Mouse (Mus musculus) limb, embryonic 14.5 days (tissue): ENCODE results near the gene Trdn. TPM values are rescaled to one million over a fixed set of nuclear protein-coding genes. Genes with fewer than 3 reads are reported as not detected.
A peak's percentile ranks its signal among the peaks of the same experiment; 100 is the strongest.

Experiments
- ATAC-seq: fragments of 200-750 bp; cut with Nextera tagmentation; 2 replicates; pipeline ENCODE4 v1.8.0; 2017; ENCODE audit warnings: low read depth, moderate number of reproducible peaks, moderate TSS enrichment; ENCODE audit not compliant: low FRiP score
- DNase-seq: peaks from one replicate; pipeline ENCODE4 v3.0.0-alpha.2; 2015; ENCODE audit warnings: low spot score
- H3K27ac ChIP-seq: fragments of 300-500 bp; sonication (generic); replicated peaks from 2 replicates; pipeline ENCODE4 v1.5.1; 2014; ENCODE audit warnings: low read depth, mild to moderate bottlenecking, low read length, moderate library complexity, mixed read lengths
- H3K27me3 ChIP-seq: fragments of 300-500 bp; sonication (generic); 2 replicates; pipeline ENCODE4 v1.6.1; 2014; ENCODE audit warnings: low read length, mixed read lengths; ENCODE audit not compliant: control insufficient read depth, insufficient read depth
- H3K36me3 ChIP-seq: fragments of 300-500 bp; sonication (generic); 2 replicates; pipeline ENCODE4 v1.6.1; 2014; ENCODE audit warnings: mild to moderate bottlenecking, low read length, moderate library complexity, mixed read lengths; ENCODE audit not compliant: control insufficient read depth, insufficient read depth
- H3K4me1 ChIP-seq: fragments of 300-500 bp; sonication (generic); 2 replicates; pipeline ENCODE4 v1.6.1; 2014; ENCODE audit warnings: antibody characterized with exemption, low read length, mixed read lengths; ENCODE audit not compliant: control insufficient read depth, insufficient read depth
- H3K4me2 ChIP-seq: fragments of 300-500 bp; sonication (generic); replicated peaks from 2 replicates; pipeline ENCODE4 v1.6.1; 2014; ENCODE audit warnings: low read depth, mild to moderate bottlenecking, low read length, moderate library complexity; ENCODE audit not compliant: severe bottlenecking
- H3K4me3 ChIP-seq: fragments of 300-500 bp; sonication (generic); replicated peaks from 2 replicates; pipeline ENCODE4 v1.5.1; 2014; ENCODE audit warnings: low read length
- H3K9ac ChIP-seq: fragments of 300-500 bp; sonication (generic); 2 replicates; pipeline ENCODE4 v1.6.1; 2014; ENCODE audit warnings: mild to moderate bottlenecking, low read depth, low read length, moderate library complexity; ENCODE audit not compliant: severe bottlenecking
- H3K9me3 ChIP-seq: fragments of 300-500 bp; sonication (generic); 2 replicates; pipeline ENCODE4 v1.6.1; 2016; ENCODE audit warnings: low read length; ENCODE audit not compliant: control insufficient read depth
- POLR2A ChIP-seq: fragments of 200-500 bp; IDR thresholded peaks from 2 replicates; pipeline ENCODE4 v1.8.0; 2012; ENCODE audit warnings: inconsistent platforms, mild to moderate bottlenecking, moderate library complexity, borderline replicate concordance; ENCODE audit not compliant: insufficient read depth, insufficient read length; ENCODE audit errors: extremely low read depth
- WGBS: fragments of 180-500 bp; shearing (Covaris S2); extraction: QIAGEN DNeasy Blood & Tissue Kit; methylation state at CpG from one replicate; pipeline ENCODE4 v1.1.7; 2014; 5-methylcytosine and 5-hydroxymethylcytosine counted together
- polyA plus RNA-seq, 2 experiments: library from polyadenylated mRNA; depleted of rRNA in 1 of 2; stranded (reverse) in 1 of 2; unstranded in 1 of 2; fragments of >200 nt; fragmentation: Nextera tagmentation in 1 of 2; extraction: Ambion mirVana in 1 of 2; gene quantifications; 2 replicates each; pipeline versions ENCODE4 v1.2.1 to v1.2.3; 2012 to 2014

Trdn gene
- polyA plus RNA-seq, 2 experiments, result 2.4 to 17.7 TPM

DNA sequence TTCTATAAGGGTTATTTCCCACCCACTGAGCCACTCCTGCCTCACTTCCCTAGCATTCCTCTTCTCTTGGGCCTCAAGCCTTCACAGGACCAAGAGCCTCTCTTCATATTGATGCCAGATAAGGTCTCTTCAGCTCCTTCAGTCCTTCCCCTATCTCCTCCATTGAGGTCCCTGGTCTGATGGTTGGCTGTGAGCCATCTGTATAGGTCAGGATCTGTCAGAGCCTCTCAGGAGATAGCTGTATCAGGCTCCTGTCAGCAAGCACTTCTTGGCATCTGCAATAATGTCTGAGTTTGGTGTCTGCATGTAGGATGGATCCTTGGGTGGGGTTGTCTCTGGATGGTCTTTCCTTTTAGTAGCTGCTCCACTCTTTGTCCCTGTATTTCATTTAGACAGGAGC, 42.7 kb downstream of the Trdn start:
- Histone ChIP-seq H3K27ac (no peak overlapping the region), H3K4me1 (no peaks in the 10 kb centered on the region), H3K4me2 (no peak overlapping the region), H3K9me3 (no peaks in the 10 kb centered on the region), H3K9ac (no peak overlapping the region), H3K4me3 (no peak overlapping the region), H3K27me3 (no peaks in the 10 kb centered on the region), H3K36me3 (no peaks in the 10 kb centered on the region)
- DNase-seq (no peak), ATAC-seq (no peak)
- no peak for TF ChIP-seq POLR2A

DNA sequence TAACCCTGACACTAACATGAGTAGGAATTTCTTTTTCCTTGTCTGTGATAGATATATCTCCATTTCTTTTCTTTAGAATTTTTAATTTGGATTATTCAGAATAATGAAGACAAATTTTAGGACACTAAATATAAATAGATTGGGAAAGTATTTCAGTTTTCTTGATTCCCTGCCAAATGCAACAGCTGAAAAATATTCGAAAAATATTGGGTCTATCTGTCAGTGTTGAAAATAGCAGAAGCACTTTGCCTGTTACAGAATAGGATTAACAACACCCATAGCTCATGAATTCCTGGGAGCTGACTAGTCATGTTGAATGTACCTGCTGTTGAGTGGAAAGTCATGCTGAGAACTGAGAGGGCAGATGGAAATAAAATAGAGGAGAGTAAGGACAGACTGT, 64.6 kb downstream of the Trdn start:
- no peak for TF ChIP-seq POLR2A
- DNase-seq, result no peak
- Histone ChIP-seq H3K4me3 (no peak overlapping the region), H3K9ac (no peak overlapping the region), H3K27me3 (no peaks in the 10 kb centered on the region), H3K4me1 (no peaks in the 10 kb centered on the region), H3K36me3 (no peaks in the 10 kb centered on the region), H3K9me3 (no peaks in the 10 kb centered on the region), H3K4me2 (no peak overlapping the region), H3K27ac (no peak overlapping the region)
- 77% methylated on average over 1 of the region's 1 CpGs for WGBS
- ATAC-seq, result no peak

DNA sequence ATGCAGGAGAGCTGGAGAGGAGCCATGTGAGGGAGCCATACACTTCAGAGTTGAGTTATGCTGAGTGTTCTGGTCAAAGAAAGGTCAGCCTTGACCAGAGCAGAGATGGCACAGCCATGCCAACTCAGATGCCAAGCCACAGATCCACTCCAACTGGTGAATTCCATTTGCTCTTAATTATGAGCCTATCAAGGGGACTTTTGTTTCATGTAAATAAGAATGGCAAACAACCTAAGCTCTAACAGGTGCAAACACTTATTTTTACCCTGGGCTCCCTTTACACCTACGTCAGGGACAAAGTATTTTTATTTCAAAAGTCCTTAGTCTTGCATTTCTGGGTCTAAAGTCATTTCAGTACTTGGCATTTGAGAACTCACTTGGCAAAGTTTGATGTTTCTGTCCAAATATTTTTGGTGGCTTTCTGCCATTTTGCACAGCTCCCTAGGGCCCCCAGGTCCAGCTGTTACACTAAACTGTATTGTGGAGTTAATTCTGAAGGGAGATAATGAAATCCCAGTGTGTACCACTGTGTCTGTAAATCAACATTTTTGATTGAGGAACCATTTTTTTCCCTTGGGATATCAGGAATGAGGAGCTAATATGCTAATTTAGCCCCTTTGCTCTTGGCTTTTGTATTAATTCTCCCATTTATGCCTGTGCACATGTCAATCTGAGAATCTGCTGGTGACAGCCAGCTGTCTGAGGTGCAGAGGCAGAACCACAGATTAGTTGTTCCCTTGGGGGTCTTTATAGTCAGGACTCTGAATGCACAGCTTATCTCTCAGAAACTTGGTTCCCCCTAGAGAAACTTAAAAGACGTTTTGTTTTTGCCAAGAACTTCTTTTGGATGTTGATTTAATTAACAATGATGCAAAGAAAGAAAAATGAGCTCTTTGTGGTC, 99.6 kb downstream of the Trdn start:
- H3K36me3 ChIP-seq, result no peaks in the 10 kb centered on the region
- no peak overlapping the region for H3K4me2 ChIP-seq
- H3K9ac ChIP-seq, result no peak overlapping the region
- no peak overlapping the region for H3K27ac ChIP-seq
- WGBS, result 42% methylated on average over 2 of the region's 2 CpGs
- peak; percentile 61 for DNase-seq
- H3K27me3 ChIP-seq, result no peaks in the 10 kb centered on the region
- H3K9me3 ChIP-seq, result no peaks in the 10 kb centered on the region
- H3K4me3 ChIP-seq, result no peak overlapping the region
- ATAC-seq, result peak; percentile 90
- no peak for TF ChIP-seq POLR2A
- H3K4me1 ChIP-seq, result peaks cover 3% of the 10 kb centered on the region

DNA sequence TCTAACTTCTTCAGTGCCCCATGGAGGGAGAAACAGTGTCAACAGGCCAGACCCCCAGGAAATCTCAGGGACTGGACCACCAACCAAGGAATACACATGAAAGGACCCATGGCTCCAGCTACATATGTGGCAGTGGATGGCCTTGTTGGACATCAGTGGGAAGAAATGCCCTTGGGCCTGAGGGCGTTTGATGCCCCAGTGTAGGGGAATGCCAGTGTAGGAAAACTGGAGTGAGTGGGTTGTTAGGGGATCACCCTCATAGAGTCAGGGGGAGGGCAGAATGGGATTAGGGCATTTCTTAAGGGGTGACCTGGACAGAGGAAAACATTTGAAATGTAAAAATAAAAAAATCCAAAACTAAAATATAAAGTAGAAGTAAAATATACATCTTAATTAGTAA, 108.7 kb downstream of the Trdn start:
- Histone ChIP-seq H3K36me3 (no peaks in the 10 kb centered on the region), H3K27ac (no peak overlapping the region), H3K9ac (no peak overlapping the region), H3K27me3 (no peaks in the 10 kb centered on the region), H3K4me3 (no peak overlapping the region), H3K4me2 (no peak overlapping the region), H3K4me1 (no peaks in the 10 kb centered on the region), H3K9me3 (no peaks in the 10 kb centered on the region)
- 70% methylated on average over 1 of the region's 1 CpGs for WGBS
- no peak for ATAC-seq
- no peak for TF ChIP-seq POLR2A
- no peak for DNase-seq

DNA sequence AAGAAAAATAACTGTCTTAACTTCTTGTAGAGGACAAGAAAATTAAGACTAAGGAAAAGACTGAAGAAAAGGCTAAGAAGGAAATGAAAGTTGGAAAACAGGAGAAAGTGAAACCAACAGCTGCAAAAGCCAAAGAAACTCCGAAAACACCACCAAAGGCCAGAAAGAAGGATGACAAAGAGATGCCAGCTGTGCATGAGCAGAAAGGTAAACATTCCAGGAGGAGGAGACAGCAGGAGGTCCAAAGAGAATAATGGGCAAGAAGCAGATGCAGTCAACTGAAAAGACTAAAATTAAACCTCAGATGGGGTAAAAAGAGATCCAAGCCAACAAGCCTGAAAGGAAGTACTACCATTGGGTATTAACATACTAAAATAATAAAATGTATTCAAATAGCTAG, 115.6 kb downstream of the Trdn start:
- 49% methylated on average over 1 of the region's 1 CpGs for WGBS
- Histone ChIP-seq H3K27ac (no peak overlapping the region), H3K36me3 (no peaks in the 10 kb centered on the region), H3K9me3 (no peaks in the 10 kb centered on the region), H3K9ac (no peak overlapping the region), H3K4me2 (no peak overlapping the region), H3K4me1 (no peaks in the 10 kb centered on the region), H3K27me3 (no peaks in the 10 kb centered on the region), H3K4me3 (no peak overlapping the region)
- ATAC-seq (no peak), DNase-seq (no peak)
- TF ChIP-seq POLR2A, result no peak
